Comparison of ENCODE assay signal across 26 mouse cellular contexts in genomic region chr3:144610759-144611158, GRCm38 (mm10). TPM values are rescaled to one million over a fixed set of nuclear protein-coding genes. Genes with fewer than 3 reads are reported as not detected.
DNase-seq lines count a peak whose midpoint lies in the region; ATAC-seq and TF ChIP-seq lines count a peak whose summit lies in the region.
"Had no signal": no experiment of that assay in that cellular context is flagged by ENCODE, and none has a peak within 500 bp of the region (broad histone marks: within the 10 kb centered on the region; RNA-seq: fewer than 3 reads in every experiment).

No protein-coding gene starts in this region.

- no peaks in the 10 kb centered on the region for H3K9me3 ChIP-seq in forebrain, embryonic 12.5 days
- no peaks in the 10 kb centered on the region for H3K9me3 ChIP-seq in forebrain, embryonic 14.5 days (replicated peaks; ENCODE audit: control insufficient read depth, low read length)
- no peaks in the 10 kb centered on the region for H3K9me3 ChIP-seq in liver, embryonic 11.5 days (ENCODE audit: control insufficient read depth, low read length)
- H3K9me3 ChIP-seq in ES-Bruce4 (replicated peaks; ENCODE audit: control insufficient read depth, insufficient read depth, low read length, poor library complexity, severe bottlenecking), result peaks cover 5% of the 10 kb centered on the region
- H3K9me3 ChIP-seq: forebrain, embryonic 13.5 days; hindbrain, embryonic 10.5 days; limb, embryonic 15.5 days; neural tube, embryonic 12.5 days had no signal

- TF ChIP-seq POLR2A in ES-Bruce4 (IDR thresholded peaks at IDR 0.05; ENCODE audit: insufficient read depth, low read length), result no peak

- no peak overlapping the region for H3K27ac ChIP-seq in forebrain, embryonic 12.5 days
- no peak overlapping the region for H3K27ac ChIP-seq in forebrain, embryonic 14.5 days (ENCODE audit: low read depth, low read length)
- peak overlapping the region; percentile 23; the same call in 1 of the 2 replicates for H3K27ac ChIP-seq in liver, embryonic 11.5 days (ENCODE audit: low read depth, low read length)
- H3K27ac ChIP-seq in ES-Bruce4 (ENCODE audit: insufficient read depth, low read length), result peak overlapping the region; percentile 96
- H3K27ac ChIP-seq: hindbrain, embryonic 10.5 days; limb, embryonic 15.5 days; macrophage; neural tube, embryonic 12.5 days had no signal

- DNase-seq in forebrain, embryonic 14.5 days (ENCODE audit: low spot score), result no peak
- DNase-seq in liver, embryonic 11.5 days (ENCODE audit: low spot score), result no peak
- DNase-seq in liver, result no peak
- DNase-seq in ZHBTc4 (ENCODE audit: low read depth, low spot score), result peak; percentile 92
- no peak for DNase-seq in thymus, postnatal 14 days
- DNase-seq: adrenal gland, adult 8-10 months; cerebellum, adult 2 months; cerebellum, postnatal 14 days; gastrocnemius, postnatal 14 days; heart, postnatal 14 days; kidney, adult 18-20 months; kidney, postnatal 36 days; lung, adult 2 months; lung, postnatal 10 days; right cerebral cortex, postnatal 4 days; thymus, adult 2 months; thymus, postnatal 4 days had no signal

- H3K4me3 ChIP-seq in forebrain, embryonic 12.5 days (replicated peaks), result no peak overlapping the region
- H3K4me3 ChIP-seq in forebrain, embryonic 14.5 days (ENCODE audit: low read depth, low read length), result no peak overlapping the region
- H3K4me3 ChIP-seq in liver, embryonic 11.5 days (ENCODE audit: low read depth, low read length), result no peak overlapping the region
- no peak overlapping the region for H3K4me3 ChIP-seq in ES-Bruce4 (ENCODE audit: low read depth, low read length)
- H3K4me3 ChIP-seq: erythroblast, embryonic 14.5 days; forebrain, embryonic 13.5 days; hindbrain, embryonic 10.5 days; limb, embryonic 15.5 days; myocyte; neural tube, embryonic 12.5 days had no signal

- TF ChIP-seq CTCF in ES-Bruce4 (IDR thresholded peaks at IDR 0.05; ENCODE audit: low read depth, low read length), result no peak

- H3K36me3 ChIP-seq in forebrain, embryonic 12.5 days (replicated peaks), result no peaks in the 10 kb centered on the region
- no peaks in the 10 kb centered on the region for H3K36me3 ChIP-seq in forebrain, embryonic 14.5 days (ENCODE audit: control insufficient read depth, insufficient read depth, low read length)
- no peaks in the 10 kb centered on the region for H3K36me3 ChIP-seq in liver, embryonic 11.5 days (ENCODE audit: control insufficient read depth, insufficient read depth, low read length)
- H3K36me3 ChIP-seq in ES-Bruce4 (ENCODE audit: control insufficient read depth, insufficient read depth, low read length, poor library complexity, severe bottlenecking), result no peaks in the 10 kb centered on the region
- H3K36me3 ChIP-seq: hindbrain, embryonic 10.5 days; limb, embryonic 15.5 days; neural tube, embryonic 12.5 days had no signal

- peak; percentile 77 for TF ChIP-seq EP300 in ES-Bruce4 (IDR thresholded peaks at IDR 0.05; ENCODE audit: insufficient read depth, low read depth, low read length)

- ATAC-seq in forebrain, embryonic 12.5 days (ENCODE audit: low FRiP score), result peak; percentile 6; the same call in 1 of the 2 replicates
- ATAC-seq in forebrain, embryonic 14.5 days, result no peak
- 0 out of 2 replicates have a peak, but pooled peaks have one; percentile 19 for ATAC-seq in liver, embryonic 11.5 days (replicated peaks; ENCODE audit: low FRiP score)

- peaks cover 15% of the 10 kb centered on the region for H3K4me1 ChIP-seq in forebrain, embryonic 12.5 days
- peaks cover 3% of the 10 kb centered on the region; the same call in 1 of the 2 replicates for H3K4me1 ChIP-seq in forebrain, embryonic 14.5 days (ENCODE audit: control insufficient read depth, insufficient read depth, low read length)
- H3K4me1 ChIP-seq in liver, embryonic 11.5 days (replicated peaks; ENCODE audit: control insufficient read depth, insufficient read depth, low read length), result peaks cover 28% of the 10 kb centered on the region
- peaks cover 3% of the 10 kb centered on the region for H3K4me1 ChIP-seq in ES-Bruce4 (ENCODE audit: control insufficient read depth, insufficient read depth, low read length)

- no peak overlapping the region for H3K4me2 ChIP-seq in forebrain, embryonic 12.5 days
- H3K4me2 ChIP-seq in forebrain, embryonic 14.5 days (ENCODE audit: low read length), result no peak overlapping the region
- H3K4me2 ChIP-seq in liver, embryonic 11.5 days, result no peak overlapping the region
- H3K4me2 ChIP-seq: forebrain, embryonic 13.5 days; limb, embryonic 15.5 days; neural tube, embryonic 12.5 days had no signal

- WGBS in forebrain, embryonic 12.5 days, result 46% methylated on average over 5 of the region's 5 CpGs
- 33% methylated on average over 5 of the region's 5 CpGs for WGBS in forebrain, embryonic 14.5 days
- WGBS in liver, embryonic 11.5 days, result 62% methylated on average over 5 of the region's 5 CpGs

- no peaks in the 10 kb centered on the region for H3K27me3 ChIP-seq in forebrain, embryonic 12.5 days
- H3K27me3 ChIP-seq in forebrain, embryonic 14.5 days (replicated peaks; ENCODE audit: control insufficient read depth, insufficient read depth, low read length), result no peaks in the 10 kb centered on the region
- no peaks in the 10 kb centered on the region for H3K27me3 ChIP-seq in liver, embryonic 11.5 days (replicated peaks; ENCODE audit: control insufficient read depth, insufficient read depth, low read length)
- no peaks in the 10 kb centered on the region for H3K27me3 ChIP-seq in ES-Bruce4 (ENCODE audit: control insufficient read depth, insufficient read depth, low read length, poor library complexity, severe bottlenecking)
- H3K27me3 ChIP-seq: forebrain, embryonic 13.5 days; limb, embryonic 15.5 days; neural tube, embryonic 12.5 days had no signal

- H3K9ac ChIP-seq in forebrain, embryonic 12.5 days, result no peak overlapping the region
- no peak overlapping the region for H3K9ac ChIP-seq in forebrain, embryonic 14.5 days (ENCODE audit: low read length)
- no peak overlapping the region for H3K9ac ChIP-seq in liver, embryonic 11.5 days (ENCODE audit: low read depth, low read length)
- H3K9ac ChIP-seq in ES-Bruce4 (ENCODE audit: low read depth, poor library complexity, severe bottlenecking), result 0 out of 2 replicates have a peak overlapping the region, but pooled peaks have one; percentile 17
- H3K9ac ChIP-seq: forebrain, embryonic 13.5 days; limb, embryonic 15.5 days; neural tube, embryonic 12.5 days had no signal

RNA-seq across cellular contexts. Expression of gene Selenof, which starts 40.7 kb away (rescaled TPM):
- polyA plus RNA-seq in forebrain, embryonic 12.5 days (2016; fragmentation: Nextera tagmentation; extraction: Ambion mirVana), result 467 and 480 TPM in 2 replicates
- polyA plus RNA-seq in forebrain, embryonic 14.5 days (2014; fragmentation: Nextera tagmentation; extraction: Ambion mirVana), result 518 and 577 TPM in 2 replicates
- polyA plus RNA-seq in liver, embryonic 11.5 days (2014; fragmentation: Nextera tagmentation; extraction: Ambion mirVana), result 369 and 370 TPM in 2 replicates
- polyA plus RNA-seq in ES-Bruce4 (2011; ENCODE audit: insufficient read depth, insufficient read length, low read depth, missing spikeins), result 227 TPM in 2 replicates

RNA-seq across cellular contexts. Expression of gene Hs2st1, which starts 40.8 kb away (rescaled TPM):
- polyA plus RNA-seq in forebrain, embryonic 12.5 days (2016; fragmentation: Nextera tagmentation; extraction: Ambion mirVana), result 35.7 and 39.1 TPM in 2 replicates
- polyA plus RNA-seq in forebrain, embryonic 14.5 days (2014; fragmentation: Nextera tagmentation; extraction: Ambion mirVana), result 18.3 and 18.6 TPM in 2 replicates
- polyA plus RNA-seq in liver, embryonic 11.5 days (2014; fragmentation: Nextera tagmentation; extraction: Ambion mirVana), result 7.2 and 7.3 TPM in 2 replicates
- polyA plus RNA-seq in ES-Bruce4 (2011; ENCODE audit: insufficient read depth, insufficient read length, low read depth, missing spikeins), result 38.6 and 39.0 TPM in 2 replicates

Comparison
In these comparisons a context has a peak if more than half of its experiments do, and no peak if none do; other contexts are left out.
1. H3K27ac ChIP-seq: peak in liver, embryonic 11.5 days (single experiment) and ES-Bruce4 (single experiment); none in forebrain, embryonic 12.5 days (single experiment) and forebrain, embryonic 14.5 days (single experiment).